Mouse (Mus musculus): ENCODE measurements around the gene Mrps23.
A peak's percentile ranks its signal among the peaks of the same experiment; 100 is the strongest.

Gene Mrps23

GRCm38 (mm10) chr11:88207697-88208096 lies 3.5 kb downstream of the Mrps23 start:
- DNase-seq (ENCODE audit: low spot score in 2 of 2), result no peak

- DNase-seq (ENCODE audit: low spot score in 2 of 2), result no peak
Observed at GRCm38 (mm10) chr11:88211824-88212582, 7.8 kb downstream of the Mrps23 start.

GRCm38 (mm10) chr11:88213757-88214156 lies 9.6 kb downstream of the Mrps23 start:
- no peak for DNase-seq (ENCODE audit: low spot score in 2 of 2)

GRCm38 (mm10) chr11:88214881-88215831 lies 11.0 kb downstream of the Mrps23 start:
- no peak for DNase-seq (ENCODE audit: low spot score in 2 of 2)

GRCm38 (mm10) chr11:88216231-88216685 lies 12.1 kb downstream of the Mrps23 start:
- peak in 1 of 2 experiments; percentile 79 for DNase-seq (ENCODE audit: low spot score in 2 of 2)

GRCm38 (mm10) chr11:88218155-88218554 lies 14.0 kb downstream of the Mrps23 start:
- no peak for DNase-seq (ENCODE audit: low spot score in 2 of 2)

GRCm38 (mm10) chr11:88218586-88218985 lies 14.4 kb downstream of the Mrps23 start:
- no peak for DNase-seq (ENCODE audit: low spot score in 2 of 2)

GRCm38 (mm10) chr11:88221929-88222475 lies 17.8 kb downstream of the Mrps23 start:
- no peak for DNase-seq (ENCODE audit: low spot score in 2 of 2)

GRCm38 (mm10) chr11:88227001-88227957 lies 23.1 kb downstream of the Mrps23 start:
- no peak for DNase-seq (ENCODE audit: low spot score in 2 of 2)

- DNase-seq (ENCODE audit: low spot score in 2 of 2), result no peak
Observed at GRCm38 (mm10) chr11:88231213-88231790, 27.1 kb downstream of the Mrps23 start.

GRCm38 (mm10) chr11:88233528-88234427 lies 29.6 kb downstream of the Mrps23 start:
- no peak for DNase-seq (ENCODE audit: low spot score in 2 of 2)

GRCm38 (mm10) chr11:88234789-88235188 lies 30.6 kb downstream of the Mrps23 start:
- DNase-seq (ENCODE audit: low spot score in 2 of 2), result no peak

GRCm38 (mm10) chr11:88235221-88236203 lies 31.3 kb downstream of the Mrps23 start:
- DNase-seq (ENCODE audit: low spot score in 2 of 2), result peak in 1 of 2 experiments; percentile 23

GRCm38 (mm10) chr11:88240275-88240674 lies 36.1 kb downstream of the Mrps23 start:
- DNase-seq (ENCODE audit: low spot score in 2 of 2), result no peak

GRCm38 (mm10) chr11:88240736-88241353 lies 36.7 kb downstream of the Mrps23 start:
- DNase-seq (ENCODE audit: low spot score in 2 of 2), result no peak

- no peak for DNase-seq (ENCODE audit: low spot score in 2 of 2)
Observed at GRCm38 (mm10) chr11:88241468-88242301, 37.5 kb downstream of the Mrps23 start.

- no peak for DNase-seq (ENCODE audit: low spot score in 2 of 2)
Observed at GRCm38 (mm10) chr11:88245581-88246170, 41.5 kb downstream of the Mrps23 start.

All from spleen, postnatal 4 days (tissue).